Mouse (Mus musculus) cerebellum, adult 2 months (tissue): ENCODE data around the gene Ccdc185.

Experiments used
- CTCF ChIP-seq: fragments of 200-500 bp; IDR thresholded peaks from 2 replicates; pipeline ENCODE4 v1.5.1; 2011; ENCODE audit warnings: low read depth, mild to moderate bottlenecking, control low read depth, low read length, moderate library complexity, borderline replicate concordance; ENCODE audit not compliant: insufficient read depth
- POLR2A ChIP-seq: fragments of 200-500 bp; IDR thresholded peaks from 2 replicates; pipeline ENCODE4 v1.6.1; 2011; ENCODE audit warnings: low read length, control low read depth, borderline replicate concordance; ENCODE audit not compliant: insufficient read depth

GRCm38 (mm10) chr1:182775576-182775975 is 26.6 kb upstream of the Ccdc185 start:
- no peak for TF ChIP-seq CTCF
- no peak for TF ChIP-seq POLR2A
